Mouse (Mus musculus): ENCODE measurements around the gene Mak.
"Not testable (repeated sequence)": the region's sequence is repeated elsewhere in the genome, so short reads cannot be mapped to it uniquely, and the experiment has no call there.

Mak gene

DNA sequence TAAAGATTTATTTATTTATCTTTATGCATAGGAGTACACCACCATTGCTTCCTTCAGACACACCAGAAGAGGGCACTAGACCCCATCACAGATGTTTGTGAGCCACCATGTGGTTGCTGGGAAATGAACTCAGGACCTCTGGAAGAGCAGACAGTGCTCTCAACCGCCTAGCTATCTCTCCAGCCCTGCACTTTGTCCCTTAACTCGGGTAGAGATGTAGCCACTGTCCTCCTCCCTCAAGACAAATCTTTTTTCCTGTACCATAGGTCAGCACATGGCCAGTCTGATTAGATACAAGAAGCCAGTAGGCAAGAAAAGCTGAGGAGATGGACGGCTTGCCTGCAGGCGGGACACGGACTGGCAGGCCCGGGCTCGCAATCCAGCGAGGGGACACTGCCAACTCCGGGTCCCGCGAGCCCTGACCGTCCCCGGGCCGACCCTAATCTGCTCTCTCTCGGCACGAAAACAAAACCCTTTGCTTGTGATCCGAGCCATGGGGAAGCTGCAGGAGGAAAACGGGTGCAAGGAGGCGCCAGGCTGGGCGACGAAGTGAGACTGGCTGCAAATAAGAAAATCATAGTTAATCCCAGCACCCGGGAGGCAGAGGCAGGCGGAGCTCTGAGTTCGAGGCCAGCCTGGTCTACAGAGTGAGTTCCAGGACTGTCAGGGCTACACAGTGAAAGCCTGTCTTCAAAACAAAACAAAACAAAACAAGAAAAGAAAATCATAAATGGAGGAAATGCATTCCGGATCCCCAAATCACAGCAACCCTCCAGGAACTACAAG, 79.2 kb downstream of the Mak start:
- DNase-seq (ENCODE audit: low read depth, low spot score): no peak

DNA sequence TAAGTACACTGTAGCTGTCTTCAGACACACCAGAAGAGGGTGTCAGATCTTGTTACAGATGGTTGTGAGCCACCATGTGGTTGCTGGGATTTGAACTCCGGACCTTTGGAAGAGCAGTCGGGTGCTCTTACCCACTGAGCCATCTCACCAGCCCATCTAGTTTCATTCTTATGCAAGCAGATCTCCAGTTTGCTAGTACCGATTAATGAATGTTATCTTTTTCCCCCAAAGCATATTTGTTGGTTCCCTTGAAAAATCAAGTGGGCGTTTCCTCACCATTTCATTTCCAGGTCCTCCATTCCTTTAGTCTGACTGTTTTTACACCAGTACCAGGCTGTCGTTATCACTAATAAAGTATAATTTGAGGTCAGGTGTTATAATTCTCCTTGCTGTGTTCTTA, 81.0 kb downstream of the Mak start:
- DNase-seq (ENCODE audit: low read depth, low spot score): not testable (repeated sequence)

DNA sequence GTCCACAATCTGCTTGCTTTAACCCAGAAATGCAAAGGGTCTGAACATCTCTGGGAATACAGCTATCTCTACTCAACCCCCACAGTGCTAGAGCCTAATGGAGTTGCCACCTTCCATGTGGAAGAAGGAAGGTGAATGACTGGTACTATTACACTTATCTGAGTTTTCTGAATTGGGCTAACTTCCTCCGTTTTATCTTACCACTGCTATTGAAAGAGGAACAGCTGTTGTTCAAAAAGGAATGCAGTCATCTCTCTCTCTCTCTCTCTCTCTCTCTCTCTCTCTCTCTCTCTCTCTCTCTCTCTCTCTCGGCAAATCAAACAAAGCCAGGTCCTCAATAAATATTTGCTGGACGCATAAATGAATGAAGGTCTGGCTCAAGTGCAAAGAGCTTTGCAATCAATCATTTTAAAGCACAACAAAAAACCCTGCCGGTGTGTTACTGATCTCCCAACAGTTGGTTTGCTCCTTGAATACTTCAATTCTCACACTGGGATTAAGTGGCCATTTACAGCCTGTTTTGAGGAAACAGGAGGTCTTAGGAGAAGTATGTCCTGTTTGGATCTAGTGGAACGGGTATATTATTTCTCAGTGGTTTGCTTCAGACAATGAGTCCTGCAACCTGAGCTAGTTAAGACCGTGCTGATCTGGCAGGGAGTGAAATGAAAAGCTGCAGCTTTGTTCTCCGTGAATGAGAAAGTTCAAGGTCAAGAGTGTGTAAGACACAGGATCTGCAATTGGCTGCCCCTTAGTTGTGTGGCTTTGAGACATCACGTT, 84.8 kb downstream of the Mak start:
- no peak for DNase-seq (ENCODE audit: low read depth, low spot score)

DNA sequence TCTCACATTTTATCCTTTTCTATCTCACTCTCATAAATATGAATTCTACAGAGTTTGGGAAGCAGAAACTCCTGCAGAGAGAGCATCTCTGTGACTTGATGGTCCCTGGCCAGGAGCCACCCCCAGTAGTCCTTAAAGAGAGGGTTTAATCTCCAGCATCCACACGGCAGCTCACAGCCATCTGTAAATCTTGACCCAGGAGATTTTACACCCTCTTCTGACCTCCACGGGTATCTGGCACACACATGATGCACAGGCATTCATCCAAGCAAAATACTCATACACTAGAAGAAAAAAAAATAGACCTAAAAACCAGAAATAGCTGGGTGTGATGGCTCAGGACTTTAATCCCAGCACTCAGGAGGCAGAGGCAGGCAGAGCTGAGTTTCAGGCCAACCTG, 91.1 kb downstream of the Mak start:
- no peak for DNase-seq (ENCODE audit: low read depth, low spot score)

DNA sequence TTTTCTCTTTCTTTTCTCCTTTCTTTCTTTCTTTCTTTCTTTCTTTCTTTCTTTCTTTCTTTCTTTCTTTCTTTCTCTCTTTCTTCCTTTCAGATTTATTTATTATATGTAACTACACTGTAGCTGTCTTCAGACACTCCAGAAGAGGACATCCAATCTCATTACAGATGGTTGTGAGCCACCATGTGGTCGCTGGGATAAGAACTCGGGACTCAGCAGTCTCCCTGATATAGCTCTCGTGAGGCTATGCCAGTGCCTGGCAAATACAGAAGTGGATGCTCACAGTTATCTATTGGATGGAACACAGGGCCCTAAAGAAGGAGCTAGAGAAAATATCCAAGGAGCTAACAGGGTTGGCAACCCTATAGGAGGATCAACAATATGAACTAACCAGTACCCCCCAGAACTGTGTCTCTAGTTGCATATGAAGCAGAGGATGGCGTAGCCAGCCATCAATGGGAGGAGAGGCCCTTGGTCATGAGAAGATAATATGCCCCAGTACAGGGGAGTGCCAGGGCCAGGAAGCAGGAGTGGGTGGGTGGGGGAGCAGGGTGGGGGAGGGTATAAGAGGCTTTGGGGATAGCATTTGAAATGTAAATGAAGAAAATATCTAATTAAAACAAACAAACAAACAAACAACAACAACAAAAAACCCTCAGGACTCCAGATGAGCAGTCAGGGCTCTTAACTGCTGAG, 91.8 kb downstream of the Mak start:
- DNase-seq (ENCODE audit: low read depth, low spot score): not testable (repeated sequence)

DNA sequence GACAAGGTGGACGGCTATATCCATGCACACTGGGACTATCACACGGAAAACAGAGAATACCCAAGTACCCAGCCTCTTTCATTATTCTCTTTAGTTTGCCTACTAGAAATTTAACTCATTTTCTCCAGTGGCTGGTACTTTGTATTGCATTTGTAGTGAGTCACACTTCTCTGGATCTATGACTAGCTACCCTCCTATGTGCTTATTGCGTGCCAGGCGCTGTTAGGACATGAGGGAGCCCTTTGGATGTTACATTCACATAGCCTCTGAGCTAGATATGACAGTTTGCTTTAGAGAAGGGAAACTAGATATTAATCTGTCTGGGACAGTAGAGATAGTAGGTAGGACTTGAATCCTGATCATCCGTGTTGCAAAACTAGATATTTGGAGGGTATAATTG, 93.4 kb downstream of the Mak start:
- no peak for DNase-seq (ENCODE audit: low read depth, low spot score)

DNA sequence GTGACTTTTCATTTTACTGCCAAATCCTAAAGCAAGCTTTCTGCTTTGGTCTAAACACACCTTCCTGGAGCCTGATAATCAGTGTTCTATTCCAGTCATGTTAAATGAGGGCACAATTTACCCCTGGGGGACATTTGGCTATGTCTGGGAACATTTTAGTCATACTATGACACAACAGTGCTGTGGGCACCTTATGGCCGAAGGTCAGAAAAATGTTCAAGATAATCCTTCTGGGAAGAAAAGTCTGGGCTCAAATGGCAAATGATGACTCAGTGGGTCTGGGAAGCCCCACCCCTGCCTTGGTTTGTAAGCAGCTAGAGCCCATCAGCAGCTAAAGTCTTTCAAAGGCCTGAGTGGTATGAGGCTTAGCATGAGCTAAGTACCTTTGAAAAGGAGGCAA, 96.7 kb downstream of the Mak start:
- no peak for DNase-seq (ENCODE audit: low read depth, low spot score)

DNA sequence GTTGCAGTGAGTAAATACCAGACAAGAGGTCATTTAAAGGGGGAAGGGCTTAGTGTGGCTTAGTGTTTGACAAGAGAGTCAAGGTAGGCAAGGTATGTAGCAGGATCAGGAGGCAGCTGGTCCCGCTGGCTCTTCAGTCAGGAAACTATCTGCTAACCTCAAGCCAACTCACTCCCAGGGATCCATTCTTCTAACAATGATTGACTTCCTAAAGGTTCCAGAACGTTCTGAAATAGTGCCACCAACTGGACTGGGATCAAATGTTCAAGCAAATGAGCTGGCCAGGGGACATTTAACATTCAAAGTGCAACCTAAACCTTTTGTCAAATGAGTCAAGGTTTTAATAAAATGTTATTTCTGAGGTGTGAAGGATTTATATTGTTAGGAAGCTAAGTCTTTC, 100.2 kb downstream of the Mak start:
- no peak for DNase-seq (ENCODE audit: low read depth, low spot score)

DNA sequence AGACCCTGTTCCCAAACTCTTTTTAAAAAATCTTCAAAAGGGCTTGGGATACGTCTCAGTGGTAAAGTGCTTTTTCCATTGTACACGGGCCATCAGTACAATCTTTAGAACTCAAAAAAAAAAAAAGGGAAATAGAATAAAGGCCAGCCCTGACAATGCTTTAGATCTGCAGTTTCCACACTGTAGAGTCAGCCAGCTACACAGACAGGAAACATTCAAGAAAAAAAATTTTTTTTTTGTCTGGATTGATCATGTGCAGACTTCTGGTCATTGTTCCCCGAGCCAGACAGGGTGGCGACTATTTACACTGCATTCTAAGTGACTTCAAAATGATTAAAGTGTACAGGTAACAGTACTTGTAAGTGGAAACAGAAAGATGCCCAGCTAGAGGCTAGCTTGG, 100.9 kb downstream of the Mak start:
- DNase-seq (ENCODE audit: low read depth, low spot score): no peak

DNA sequence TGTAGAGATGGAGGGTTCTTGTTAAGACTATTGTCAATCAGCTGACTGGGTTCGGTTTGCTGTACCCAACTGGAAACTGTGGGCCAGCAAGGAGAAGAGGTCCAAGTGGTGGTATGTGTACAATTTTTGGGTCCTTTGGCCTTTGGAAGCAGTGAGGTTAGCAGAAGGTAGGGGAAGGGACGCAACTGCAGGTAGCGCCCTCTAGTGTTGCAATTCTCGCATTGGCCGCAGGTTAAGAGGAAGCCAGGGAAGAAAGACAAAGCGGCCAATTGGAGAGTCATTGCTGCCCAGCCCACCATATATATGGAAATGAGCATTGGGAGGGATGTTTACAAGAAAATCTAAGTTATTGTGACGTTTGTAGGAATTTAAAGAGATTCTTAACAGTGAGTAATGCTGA, 101.9 kb downstream of the Mak start:
- peak; percentile 34 for DNase-seq (ENCODE audit: low read depth, low spot score)
